Mouse (Mus musculus): ENCODE measurements around the gene Kbtbd3. TPM values are rescaled to one million over a fixed set of nuclear protein-coding genes. Genes with fewer than 3 reads are reported as not detected.
A peak's percentile ranks its signal among the peaks of the same experiment; 100 is the strongest.

Kbtbd3 gene
- total and polyA plus RNA-seq, 2 experiments, result 0.22 to 1.6 TPM

DNA sequence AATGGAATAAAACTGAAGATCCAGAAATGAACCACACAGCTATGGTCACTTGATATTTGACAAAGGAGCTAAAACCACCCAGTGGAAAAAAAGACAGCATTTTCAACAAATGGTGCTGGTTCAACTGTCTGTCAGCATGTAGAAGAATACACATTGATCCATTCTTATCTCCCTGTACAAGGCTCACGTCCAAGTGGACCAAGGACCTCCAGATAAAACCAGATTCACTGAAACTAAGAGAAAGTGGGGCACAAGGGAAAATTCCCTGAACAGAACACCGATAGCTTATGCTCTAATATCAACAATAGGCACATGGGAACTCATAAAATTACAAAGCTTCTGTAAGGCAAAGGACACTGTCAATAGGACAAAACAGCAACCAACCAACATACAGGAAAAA lies 9.2 kb upstream of the Kbtbd3 start:
- WGBS, result 17% methylated on average over 2 of the region's 2 CpGs
- peak; percentile 92 for DNase-seq (ENCODE audit: extremely low read depth, low read depth, low spot score)
- Histone ChIP-seq H3K36me3 (ENCODE audit: control insufficient read depth, insufficient read depth, low read length) (peaks cover 13% of the 10 kb centered on the region), H3K4me1 (ENCODE audit: control insufficient read depth, insufficient read depth, low read length) (peaks cover 6% of the 10 kb centered on the region), H3K79me2 (ENCODE audit: control insufficient read depth, insufficient read depth, low read length) (peaks cover 3% of the 10 kb centered on the region; the same call in 1 of the 2 replicates), H3K9ac (ENCODE audit: low read depth, low read length) (no peak overlapping the region), H3K27ac (replicated peaks; ENCODE audit: insufficient read depth, low read depth, low read length) (no peak overlapping the region), H3K4me3 (ENCODE audit: insufficient read depth, low read depth, low read length) (no peak overlapping the region), H3K27me3 (ENCODE audit: control insufficient read depth, insufficient read depth, low read length) (no peaks in the 10 kb centered on the region)
- TF ChIP-seq CTCF (IDR thresholded peaks at IDR 0.05; ENCODE audit: low read depth, low read length) (no peak), POLR2A (IDR thresholded peaks at IDR 0.05; ENCODE audit: extremely low read depth, insufficient read depth, low read length) (no peak)

DNA sequence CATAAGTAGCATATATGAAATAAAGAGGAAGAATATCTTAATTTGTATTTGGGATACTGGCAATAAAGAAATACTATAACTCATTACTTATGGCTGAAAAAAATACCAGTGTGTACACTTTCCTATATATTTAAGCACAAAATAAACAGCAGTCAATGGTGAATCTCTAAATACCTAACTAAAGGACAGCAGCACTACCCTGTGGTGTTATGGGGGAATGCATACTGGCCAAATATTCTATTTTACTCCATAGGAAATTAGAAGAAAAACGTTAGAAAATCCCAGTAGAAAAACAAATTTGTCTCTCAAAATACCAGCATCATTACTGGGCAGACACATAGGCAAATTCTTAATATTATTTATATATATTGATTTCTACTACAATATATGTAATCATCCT lies 4.8 kb upstream of the Kbtbd3 start:
- peaks cover 3% of the 10 kb centered on the region; the same call in 1 of the 2 replicates for H3K79me2 ChIP-seq (ENCODE audit: control insufficient read depth, insufficient read depth, low read length)
- TF ChIP-seq CTCF (IDR thresholded peaks at IDR 0.05; ENCODE audit: low read depth, low read length) (no peak), POLR2A (IDR thresholded peaks at IDR 0.05; ENCODE audit: extremely low read depth, insufficient read depth, low read length) (no peak)
- H3K27ac ChIP-seq (replicated peaks; ENCODE audit: insufficient read depth, low read depth, low read length), result no peak overlapping the region
- H3K4me1 ChIP-seq (ENCODE audit: control insufficient read depth, insufficient read depth, low read length), result peaks cover 8% of the 10 kb centered on the region
- 36% methylated on average over 1 of the region's 1 CpGs for WGBS
- no peaks in the 10 kb centered on the region for H3K27me3 ChIP-seq (ENCODE audit: control insufficient read depth, insufficient read depth, low read length)
- no peak overlapping the region for H3K9ac ChIP-seq (ENCODE audit: low read depth, low read length)
- peaks cover 5% of the 10 kb centered on the region for H3K36me3 ChIP-seq (ENCODE audit: control insufficient read depth, insufficient read depth, low read length)
- no peak overlapping the region for H3K4me3 ChIP-seq (ENCODE audit: insufficient read depth, low read depth, low read length)
- DNase-seq (ENCODE audit: extremely low read depth, low read depth, low spot score), result no peak

DNA sequence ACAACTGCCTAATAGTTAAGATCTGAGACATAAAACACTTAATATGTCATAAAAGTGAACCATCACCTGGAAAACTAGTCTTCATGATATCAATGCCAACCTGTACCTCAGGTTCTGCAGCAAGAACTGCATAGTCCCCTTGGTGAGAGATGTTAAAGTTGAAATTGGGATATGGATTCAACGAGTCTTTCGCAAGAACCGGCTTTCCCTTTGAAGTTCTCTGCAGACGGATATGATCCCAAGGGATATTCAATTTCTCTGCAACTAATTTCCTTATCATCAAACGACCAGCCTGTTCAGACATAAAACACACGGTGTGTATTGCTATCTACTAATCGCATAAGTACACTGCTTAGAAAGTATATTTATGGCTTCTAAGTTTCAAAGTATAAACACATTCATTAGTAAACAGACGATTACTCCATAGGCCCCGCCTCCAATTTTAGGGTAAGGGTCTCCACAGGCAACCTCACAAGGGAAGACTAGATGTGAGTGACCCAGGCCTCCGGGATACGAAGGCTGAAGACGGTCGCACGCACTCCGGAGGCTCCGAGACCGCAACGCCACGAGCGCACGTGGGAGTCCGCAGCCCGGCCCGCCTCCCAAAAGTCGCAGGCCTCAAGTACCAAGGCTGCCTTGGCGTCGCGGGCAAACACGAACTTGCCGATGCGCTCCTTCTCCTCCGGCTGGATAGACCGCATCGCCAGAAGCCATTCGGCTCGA lies 844 bp upstream of the Kbtbd3 start:
- Histone ChIP-seq H3K27ac (replicated peaks; ENCODE audit: insufficient read depth, low read depth, low read length) (peak overlapping the region; percentile 62), H3K4me3 (ENCODE audit: insufficient read depth, low read depth, low read length) (peak overlapping the region; percentile 74), H3K79me2 (ENCODE audit: control insufficient read depth, insufficient read depth, low read length) (no peaks in the 10 kb centered on the region; the same call in 1 of the 2 replicates), H3K9ac (ENCODE audit: low read depth, low read length) (peak overlapping the region; percentile 78), H3K36me3 (ENCODE audit: control insufficient read depth, insufficient read depth, low read length) (no peaks in the 10 kb centered on the region), H3K27me3 (ENCODE audit: control insufficient read depth, insufficient read depth, low read length) (no peaks in the 10 kb centered on the region), H3K4me1 (ENCODE audit: control insufficient read depth, insufficient read depth, low read length) (peaks cover 5% of the 10 kb centered on the region; the same call in 1 of the 2 replicates)
- WGBS, result under 1% methylated on average over 36 of the region's 36 CpGs
- peak; percentile 72 for DNase-seq (ENCODE audit: extremely low read depth, low read depth, low spot score)
- no peak for TF ChIP-seq POLR2A (IDR thresholded peaks at IDR 0.05; ENCODE audit: extremely low read depth, insufficient read depth, low read length)
- TF ChIP-seq CTCF (IDR thresholded peaks at IDR 0.05; ENCODE audit: low read depth, low read length), result no peak

DNA sequence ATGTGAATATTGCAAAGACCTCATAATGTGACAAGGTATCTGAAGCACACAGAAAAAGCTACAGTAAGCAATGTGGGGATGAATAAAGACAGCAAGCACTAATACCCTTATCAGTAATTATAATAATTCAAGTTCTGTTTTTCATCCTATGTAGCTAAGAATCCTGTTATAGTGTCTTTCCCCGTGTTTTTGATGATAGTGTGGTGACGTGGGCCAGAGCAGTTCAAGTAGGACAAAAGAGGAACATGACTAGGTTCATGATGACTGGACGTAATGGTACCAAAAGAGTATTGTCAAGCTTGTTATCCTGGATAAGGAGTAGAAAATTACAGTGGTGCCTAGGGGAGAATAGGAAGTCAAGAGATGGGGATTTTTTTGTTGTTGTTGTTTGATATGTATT lies 1.1 kb downstream of the Kbtbd3 start:
- no peak for TF ChIP-seq POLR2A (IDR thresholded peaks at IDR 0.05; ENCODE audit: extremely low read depth, insufficient read depth, low read length)
- TF ChIP-seq CTCF (IDR thresholded peaks at IDR 0.05; ENCODE audit: low read depth, low read length), result no peak
- Histone ChIP-seq H3K9ac (ENCODE audit: low read depth, low read length) (no peak overlapping the region), H3K27me3 (ENCODE audit: control insufficient read depth, insufficient read depth, low read length) (no peaks in the 10 kb centered on the region), H3K4me1 (ENCODE audit: control insufficient read depth, insufficient read depth, low read length) (peaks cover 5% of the 10 kb centered on the region; the same call in 1 of the 2 replicates), H3K36me3 (ENCODE audit: control insufficient read depth, insufficient read depth, low read length) (no peaks in the 10 kb centered on the region), H3K4me3 (ENCODE audit: insufficient read depth, low read depth, low read length) (no peak overlapping the region), H3K27ac (replicated peaks; ENCODE audit: insufficient read depth, low read depth, low read length) (no peak overlapping the region), H3K79me2 (ENCODE audit: control insufficient read depth, insufficient read depth, low read length) (no peaks in the 10 kb centered on the region; the same call in 1 of the 2 replicates)
- no peak for DNase-seq (ENCODE audit: extremely low read depth, low read depth, low spot score)
- WGBS, result 69% methylated on average over 3 of the region's 3 CpGs

DNA sequence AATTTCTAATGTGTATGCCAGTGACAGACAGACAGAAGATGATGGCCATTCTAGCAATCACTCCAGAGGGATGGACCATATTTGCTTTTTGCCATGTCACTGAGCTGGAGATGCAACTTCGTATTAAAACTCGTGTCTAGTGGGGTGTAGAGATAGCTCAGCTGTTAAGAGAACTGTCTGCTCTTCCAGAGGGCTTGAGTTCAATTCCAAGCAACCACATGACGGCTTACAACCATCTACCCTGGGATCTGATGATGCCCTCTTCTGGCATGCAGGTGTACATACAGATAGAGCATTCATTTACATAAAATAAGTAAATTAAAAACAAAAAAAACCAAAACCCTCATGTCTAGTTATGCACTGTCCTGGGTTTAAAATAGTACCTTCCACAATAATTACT lies 1.5 kb downstream of the Kbtbd3 start:
- Histone ChIP-seq H3K79me2 (ENCODE audit: control insufficient read depth, insufficient read depth, low read length) (no peaks in the 10 kb centered on the region; the same call in 1 of the 2 replicates), H3K4me3 (ENCODE audit: insufficient read depth, low read depth, low read length) (no peak overlapping the region), H3K27ac (replicated peaks; ENCODE audit: insufficient read depth, low read depth, low read length) (no peak overlapping the region), H3K4me1 (ENCODE audit: control insufficient read depth, insufficient read depth, low read length) (peaks cover 5% of the 10 kb centered on the region; the same call in 1 of the 2 replicates), H3K9ac (ENCODE audit: low read depth, low read length) (no peak overlapping the region), H3K27me3 (ENCODE audit: control insufficient read depth, insufficient read depth, low read length) (no peaks in the 10 kb centered on the region), H3K36me3 (ENCODE audit: control insufficient read depth, insufficient read depth, low read length) (no peaks in the 10 kb centered on the region)
- 73% methylated on average over 3 of the region's 3 CpGs for WGBS
- TF ChIP-seq POLR2A (IDR thresholded peaks at IDR 0.05; ENCODE audit: extremely low read depth, insufficient read depth, low read length) (no peak), CTCF (IDR thresholded peaks at IDR 0.05; ENCODE audit: low read depth, low read length) (no peak)
- peak; percentile 43 for DNase-seq (ENCODE audit: extremely low read depth, low read depth, low spot score)

DNA sequence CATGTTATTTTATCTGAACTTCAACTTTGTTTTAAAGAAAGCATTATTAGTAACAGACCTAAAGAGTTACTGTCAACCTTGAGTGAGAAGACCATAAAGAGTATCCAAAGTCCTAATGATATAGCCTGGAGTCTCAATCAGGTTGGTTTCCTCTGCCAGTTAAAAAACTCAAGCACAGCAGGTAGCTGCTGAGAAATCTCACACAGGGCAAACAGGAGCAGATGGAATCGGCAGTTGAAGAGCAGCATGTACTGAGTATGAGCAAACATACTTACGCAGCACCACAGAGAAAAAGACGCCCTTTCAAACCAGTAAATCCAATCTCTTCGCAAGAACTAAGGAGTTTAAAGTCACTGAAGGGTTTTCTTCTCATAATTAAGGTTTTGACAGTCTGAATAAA lies 4.3 kb downstream of the Kbtbd3 start:
- H3K4me1 ChIP-seq (ENCODE audit: control insufficient read depth, insufficient read depth, low read length), result peaks cover 2% of the 10 kb centered on the region; the same call in 1 of the 2 replicates
- no peak overlapping the region for H3K4me3 ChIP-seq (ENCODE audit: insufficient read depth, low read depth, low read length)
- no peak for DNase-seq (ENCODE audit: extremely low read depth, low read depth, low spot score)
- TF ChIP-seq POLR2A (IDR thresholded peaks at IDR 0.05; ENCODE audit: extremely low read depth, insufficient read depth, low read length) (no peak), CTCF (IDR thresholded peaks at IDR 0.05; ENCODE audit: low read depth, low read length) (no peak)
- peaks cover 2% of the 10 kb centered on the region; the same call in 1 of the 2 replicates for H3K36me3 ChIP-seq (ENCODE audit: control insufficient read depth, insufficient read depth, low read length)
- no peak overlapping the region for H3K9ac ChIP-seq (ENCODE audit: low read depth, low read length)
- H3K27me3 ChIP-seq (ENCODE audit: control insufficient read depth, insufficient read depth, low read length), result no peaks in the 10 kb centered on the region
- no peak overlapping the region for H3K27ac ChIP-seq (replicated peaks; ENCODE audit: insufficient read depth, low read depth, low read length)
- WGBS, result 89% methylated on average over 4 of the region's 4 CpGs
- no peaks in the 10 kb centered on the region; the same call in 1 of the 2 replicates for H3K79me2 ChIP-seq (ENCODE audit: control insufficient read depth, insufficient read depth, low read length)
